Mouse (Mus musculus): Measurements from ENCODE around the gene Oxct1. TPM values are rescaled to one million over a fixed set of nuclear protein-coding genes. Genes with fewer than 3 reads are reported as not detected.

The Oxct1 gene
- total RNA-seq, 2 experiments from 2014 or later = 64.5 to 67.1 TPM

- DNase-seq = no peak
Observed at GRCm38 (mm10) chr15:4028411-4028700, 2.2 kb downstream of the Oxct1 start.

GRCm38 (mm10) chr15:4028960-4029359 lies 2.8 kb downstream of the Oxct1 start:
- DNase-seq = no peak

GRCm38 (mm10) chr15:4033168-4034004 lies 7.2 kb downstream of the Oxct1 start:
- no peak for DNase-seq

GRCm38 (mm10) chr15:4042423-4042822 lies 16.2 kb downstream of the Oxct1 start:
- no peak for DNase-seq

GRCm38 (mm10) chr15:4043032-4043471 lies 16.9 kb downstream of the Oxct1 start:
- DNase-seq = no peak

- DNase-seq = no peak
Observed at GRCm38 (mm10) chr15:4056627-4057026, 30.4 kb downstream of the Oxct1 start.

GRCm38 (mm10) chr15:4063574-4063973 lies 37.4 kb downstream of the Oxct1 start:
- no peak for DNase-seq

- DNase-seq = no peak
Observed at GRCm38 (mm10) chr15:4064013-4064412, 37.8 kb downstream of the Oxct1 start.

GRCm38 (mm10) chr15:4064694-4065093 lies 38.5 kb downstream of the Oxct1 start:
- DNase-seq = no peak

- no peak for DNase-seq
Observed at GRCm38 (mm10) chr15:4067273-4067990, 41.2 kb downstream of the Oxct1 start.

GRCm38 (mm10) chr15:4077978-4078377 lies 51.8 kb downstream of the Oxct1 start:
- DNase-seq = no peak

- DNase-seq = no peak
Observed at GRCm38 (mm10) chr15:4078785-4079184, 52.6 kb downstream of the Oxct1 start.

- no peak for DNase-seq
Observed at GRCm38 (mm10) chr15:4079425-4080189, 53.4 kb downstream of the Oxct1 start.

- peak; percentile 11 for DNase-seq
Observed at GRCm38 (mm10) chr15:4085600-4086384, 59.6 kb downstream of the Oxct1 start.

GRCm38 (mm10) chr15:4087446-4087845 lies 61.3 kb downstream of the Oxct1 start:
- no peak for DNase-seq

- DNase-seq = no peak
Observed at GRCm38 (mm10) chr15:4087914-4088313, 61.7 kb downstream of the Oxct1 start.

- no peak for DNase-seq
Observed at GRCm38 (mm10) chr15:4090601-4091000, 64.4 kb downstream of the Oxct1 start.

- no peak for DNase-seq
Observed at GRCm38 (mm10) chr15:4092586-4092985, 66.4 kb downstream of the Oxct1 start.

- DNase-seq = no peak
Observed at GRCm38 (mm10) chr15:4100341-4100921, 74.2 kb downstream of the Oxct1 start.

GRCm38 (mm10) chr15:4101025-4101424 lies 74.8 kb downstream of the Oxct1 start:
- no peak for DNase-seq

- no peak for DNase-seq
Observed at GRCm38 (mm10) chr15:4104319-4104718, 78.1 kb downstream of the Oxct1 start.

GRCm38 (mm10) chr15:4105498-4105897 lies 79.3 kb downstream of the Oxct1 start:
- no peak for DNase-seq
